In genomic region chr4:101320587-101320986, GRCm38 (mm10) we compare ENCODE assay signal across 9 mouse cellular contexts. TPM values are rescaled to one million over a fixed set of nuclear protein-coding genes. Genes with fewer than 3 reads are reported as not detected.
DNase-seq lines count a peak whose midpoint lies in the region; ATAC-seq and TF ChIP-seq lines count a peak whose summit lies in the region.
"Had no signal": no experiment of that assay in that cellular context is flagged by ENCODE, and none has a peak within 500 bp of the region (broad histone marks: within the 10 kb centered on the region; RNA-seq: fewer than 3 reads in every experiment).

No protein-coding gene starts in this region.

- DNase-seq in gastrocnemius, adult 2 months, result no peak
- no peak for DNase-seq in gastrocnemius, postnatal 25 days
- DNase-seq in right cerebral cortex, postnatal 25 days, result no peak
- no peak for DNase-seq in gastrocnemius, adult 8-10 months (ENCODE audit: low spot score in 2 of 2)

- H3K4me1 ChIP-seq in small intestine, adult 2 months (ENCODE audit: control insufficient read depth, insufficient read depth, insufficient read length, low read length), result no peaks in the 10 kb centered on the region
- H3K4me1 ChIP-seq in midbrain, embryonic 16.5 days (ENCODE audit: control insufficient read depth, insufficient read depth, low read length), result no peaks in the 10 kb centered on the region
- H3K4me1 ChIP-seq: lung, embryonic 15.5 days had no signal

- no peak overlapping the region for H3K27ac ChIP-seq in gastrocnemius, adult 2 months
- no peak overlapping the region for H3K27ac ChIP-seq in small intestine, adult 2 months (ENCODE audit: insufficient read depth, low read depth, low read length)
- H3K27ac ChIP-seq in midbrain, embryonic 16.5 days (ENCODE audit: low read length), result no peak overlapping the region
- H3K27ac ChIP-seq: lung, embryonic 15.5 days had no signal

- H3K4me2 ChIP-seq in midbrain, embryonic 16.5 days (ENCODE audit: low read length), result no peak overlapping the region
- H3K4me2 ChIP-seq: lung, embryonic 15.5 days had no signal

- no peaks in the 10 kb centered on the region for H3K27me3 ChIP-seq in small intestine, adult 2 months (ENCODE audit: control insufficient read depth, insufficient read depth, low read length)
- H3K27me3 ChIP-seq in midbrain, embryonic 16.5 days (ENCODE audit: control insufficient read depth, insufficient read depth, low read depth, low read length), result no peaks in the 10 kb centered on the region
- H3K27me3 ChIP-seq: lung, embryonic 15.5 days had no signal

- intact Hi-C loops in gastrocnemius, adult 2 months (cut with DNase I), result loop anchor here (2.0 kb wide), 1 partner anchor 150 kb away; no protein-coding TSS in a partner anchor

- no peak overlapping the region for H3K4me3 ChIP-seq in gastrocnemius, adult 2 months
- no peak overlapping the region for H3K4me3 ChIP-seq in small intestine, adult 2 months (ENCODE audit: low read depth, low read length)
- no peak overlapping the region for H3K4me3 ChIP-seq in midbrain, embryonic 16.5 days (ENCODE audit: low read depth, low read length)
- H3K4me3 ChIP-seq: lung, embryonic 15.5 days had no signal

- TF ChIP-seq POLR2A in small intestine, adult 2 months (IDR thresholded peaks at IDR 0.05; ENCODE audit: low read depth, low read length), result no peak

- no peaks in the 10 kb centered on the region for H3K9me3 ChIP-seq in midbrain, embryonic 16.5 days (replicated peaks; ENCODE audit: control insufficient read depth, low read length, poor library complexity, severe bottlenecking)
- H3K9me3 ChIP-seq: lung, embryonic 15.5 days had no signal

- TF ChIP-seq CTCF in gastrocnemius, adult 2 months (IDR thresholded peaks at IDR 0.05), result peak; percentile 75
- peak; percentile 35; the same call in 1 of the 2 replicates for TF ChIP-seq CTCF in small intestine, adult 2 months (IDR thresholded peaks at IDR 0.05; ENCODE audit: extremely low read depth, insufficient read length, insufficient replicate concordance, low read depth, low read length)

- H3K9ac ChIP-seq in midbrain, embryonic 16.5 days (ENCODE audit: low read depth, low read length), result no peak overlapping the region
- H3K9ac ChIP-seq: lung, embryonic 15.5 days had no signal

- peak; percentile 99 for ATAC-seq in CD4-positive, CD25-positive, alpha-beta regulatory T cell, adult 4 months
- peak; percentile 80 for ATAC-seq in granulocyte monocyte progenitor cell, adult 5-6 weeks (replicated peaks; ENCODE audit: poor library complexity, severe bottlenecking)
- ATAC-seq in midbrain, embryonic 16.5 days, result no peak

- H3K36me3 ChIP-seq in small intestine, adult 2 months (ENCODE audit: control insufficient read depth, insufficient read depth, low read length), result no peaks in the 10 kb centered on the region
- H3K36me3 ChIP-seq in midbrain, embryonic 16.5 days (ENCODE audit: control insufficient read depth, insufficient read depth, low read length), result no peaks in the 10 kb centered on the region
- H3K36me3 ChIP-seq: lung, embryonic 15.5 days had no signal

- 53% methylated on average over 2 of the region's 2 CpGs for WGBS in small intestine, adult 2 months
- 80% methylated on average over 2 of the region's 2 CpGs for WGBS in midbrain, embryonic 16.5 days

RNA-seq across cellular contexts. Expression of gene Jak1, which starts 55.5 kb away (rescaled TPM):
- 100 to 1,000 TPM in 1 of 2 experiments, 10 to 100 TPM in 1; 89.9 to 134 TPM for total RNA-seq in gastrocnemius, adult 2 months (2021)
- 10 to 100 TPM; 96.1 to 98.5 TPM for total RNA-seq in gastrocnemius, postnatal 25 days (2021)
- 100 to 1,000 TPM; 369 to 445 TPM for polyA plus RNA-seq in CD4-positive, CD25-positive, alpha-beta regulatory T cell, adult 4 months (2017; shearing (Covaris generic))
- total RNA-seq in granulocyte monocyte progenitor cell, adult 5-6 weeks (2014; fragmentation: Nextera tagmentation), result 46.7 and 47.4 TPM in 2 replicates
- 52.4 and 57.7 TPM in 2 replicates for total RNA-seq in granulocyte monocyte progenitor cell, adult 5-6 weeks (2017)
- polyA plus RNA-seq in small intestine, adult 2 months (2012; rRNA removed), result 10.9 and 19.6 TPM in 2 replicates
- polyA plus RNA-seq in midbrain, embryonic 16.5 days (2015; fragmentation: Nextera tagmentation; extraction: Ambion mirVana), result 74.9 and 85.3 TPM in 2 replicates
- 100 to 1,000 TPM in 3 of 4 experiments, 10 to 100 TPM in 1; 92.6 to 112 (median 104) TPM for total RNA-seq in gastrocnemius, adult 8-10 months (2022)
